Mouse (Mus musculus): Measurements from ENCODE around the gene Gm10375.
"Not testable (repeated sequence)": the region's sequence is repeated elsewhere in the genome, so short reads cannot be mapped to it uniquely, and the experiment has no call there.

Gene Gm10375

DNA sequence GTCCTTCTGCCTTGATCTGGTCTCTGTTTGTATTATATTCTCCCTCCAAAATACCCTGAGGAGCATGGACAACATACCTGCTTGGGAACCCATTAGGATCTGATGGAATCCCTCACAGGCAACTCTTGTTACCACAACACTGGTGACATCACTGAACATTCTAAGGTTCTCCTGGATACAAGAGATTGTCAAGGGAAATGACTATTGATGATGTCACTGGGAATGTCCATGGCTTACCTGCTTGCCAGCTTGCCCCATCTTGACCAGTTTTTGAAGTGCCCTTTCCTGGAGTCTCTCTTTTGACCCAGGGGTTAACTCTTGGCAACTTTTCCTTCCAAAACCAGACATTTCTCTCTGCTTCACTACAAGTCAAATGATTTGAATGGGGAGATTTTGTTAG, at the start of gene Gm10375:
TSS of gene Gm10375 (minus strand) at position 101 of the 400 bp plus-strand sequence.
- DNase-seq (ENCODE audit: low read depth, low spot score) = not testable (repeated sequence)

DNA sequence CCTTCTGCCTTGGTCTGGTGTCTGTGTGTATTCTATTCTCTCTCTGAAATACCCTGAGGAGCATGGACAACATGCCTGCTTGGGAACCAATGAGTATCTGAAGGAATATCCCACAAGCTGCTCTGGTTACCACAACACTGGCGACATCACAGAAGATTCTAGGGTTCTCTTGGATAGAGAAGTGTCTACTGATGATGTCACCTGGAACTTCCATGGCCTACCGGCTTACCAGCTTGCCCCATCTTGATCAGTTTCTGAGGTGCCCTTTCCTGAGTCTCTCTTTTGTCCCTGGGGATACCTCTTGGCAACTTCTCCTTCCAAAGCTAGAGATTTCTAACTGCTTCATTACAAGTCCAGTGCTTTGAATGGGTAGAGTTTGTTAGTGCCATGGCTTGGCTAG, 28.8 kb downstream of the Gm10375 start, which contains the start of gene Gm17654:
TSS of gene Gm17654 (minus strand) at position 101 of the 400 bp plus-strand sequence.
- DNase-seq (ENCODE audit: low read depth, low spot score) = not testable (repeated sequence)

DNA sequence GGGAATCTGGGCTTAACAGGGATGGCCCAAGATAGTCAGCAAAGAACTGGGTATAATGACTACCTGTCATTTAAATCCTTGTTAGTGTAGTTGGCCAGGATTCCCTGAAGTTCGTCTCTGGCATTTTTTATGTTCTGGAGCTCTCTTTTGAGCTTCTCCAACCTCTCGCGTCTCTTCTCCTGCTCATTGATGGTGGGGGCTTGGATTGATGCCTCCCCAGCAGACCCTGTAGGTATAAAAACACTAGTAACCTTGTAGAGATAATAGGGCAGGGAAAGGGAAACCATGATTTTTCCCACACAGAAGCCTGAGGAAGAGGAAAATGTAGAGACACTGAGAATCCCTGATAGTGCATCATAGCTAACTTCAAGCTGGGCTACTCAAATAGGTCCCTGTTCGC, 29.8 kb downstream of the Gm10375 start:
- not testable (repeated sequence) for DNase-seq (ENCODE audit: low read depth, low spot score)

Data from brain, embryonic 18.5 days (tissue).